Mouse (Mus musculus) forebrain, postnatal 0 days (tissue): ENCODE results near the gene Mns1. TPM values are rescaled to one million over a fixed set of nuclear protein-coding genes. Genes with fewer than 3 reads are reported as not detected.
A peak's percentile ranks its signal among the peaks of the same experiment; 100 is the strongest.

Experiments used
- ATAC-seq: fragments of 200-750 bp; cut with Nextera tagmentation; 2 replicates; pipeline ENCODE4 v1.8.0; 2017; ENCODE audit warnings: mild to moderate bottlenecking, moderate library complexity
- DNase-seq: peaks from one replicate; pipeline ENCODE4 v3.0.0-alpha.2; 2015
- H3K27ac ChIP-seq: fragments of 300-500 bp; sonication (generic); 2 replicates; pipeline ENCODE4 v1.5.1; 2014; ENCODE audit warnings: low read depth, mild to moderate bottlenecking, antibody characterized with exemption, low read length, moderate library complexity, mixed read lengths
- H3K27me3 ChIP-seq: fragments of 300-500 bp; sonication (generic); 2 replicates; pipeline ENCODE4 v1.6.1; 2014; ENCODE audit warnings: mild to moderate bottlenecking, low read length, mixed read lengths; ENCODE audit not compliant: insufficient read depth
- H3K36me3 ChIP-seq: fragments of 300-500 bp; sonication (generic); 2 replicates; pipeline ENCODE4 v1.6.1; 2014; ENCODE audit warnings: mild to moderate bottlenecking, moderate library complexity; ENCODE audit not compliant: insufficient read depth
- H3K4me1 ChIP-seq: fragments of 300-500 bp; sonication (generic); 2 replicates; pipeline ENCODE4 v1.6.1; 2014; ENCODE audit warnings: antibody characterized with exemption; ENCODE audit not compliant: insufficient read depth
- H3K4me2 ChIP-seq: fragments of 300-500 bp; sonication (generic); 2 replicates; pipeline ENCODE4 v1.6.1; 2014; ENCODE audit warnings: low read depth, mild to moderate bottlenecking, moderate library complexity
- H3K4me3 ChIP-seq: fragments of 300-500 bp; sonication (generic); 2 replicates; pipeline ENCODE4 v1.5.1; 2014; ENCODE audit warnings: low read depth, low read length, mixed read lengths
- H3K9ac ChIP-seq: fragments of 300-500 bp; sonication (generic); 2 replicates; pipeline ENCODE4 v1.6.1; 2014; ENCODE audit warnings: mild to moderate bottlenecking
- H3K9me3 ChIP-seq: fragments of 300-500 bp; sonication (generic); 2 replicates; pipeline ENCODE4 v1.6.1; 2016; ENCODE audit warnings: low read length
- CTCF ChIP-seq: sonication (generic); IDR thresholded peaks from 2 replicates; pipeline ENCODE4 v1.5.1; 2016; ENCODE audit warnings: antibody characterized with exemption, control low read depth, low read depth
- WGBS: fragments of 180-500 bp; shearing (Covaris S2); extraction: QIAGEN DNeasy Blood & Tissue Kit; methylation state at CpG from one replicate; pipeline ENCODE4 v1.1.7; 2014; 5-methylcytosine and 5-hydroxymethylcytosine counted together
- microRNA-seq, 2 experiments: library from miRNA; unstranded; fragments of <30 nt; microRNA quantifications; one replicate each; pipeline ENCODE4; 2016
- polyA plus RNA-seq: library from polyadenylated mRNA; unstranded; fragments of >200 nt; fragmentation: Nextera tagmentation; extraction: Ambion mirVana; gene quantifications from 2 replicates; pipeline ENCODE4 v1.2.1, GENCODE M21; 2015
- total RNA-seq: library from RNA; depleted of rRNA; stranded (reverse); fragments of >200 nt; gene quantifications from 2 replicates; pipeline ENCODE4 v1.2.3, GENCODE M21; 2014; rRNA removed

Gene Mns1
- total and polyA plus RNA-seq, 2 experiments from 2014 or later: 2.8 to 5.6 TPM

DNA sequence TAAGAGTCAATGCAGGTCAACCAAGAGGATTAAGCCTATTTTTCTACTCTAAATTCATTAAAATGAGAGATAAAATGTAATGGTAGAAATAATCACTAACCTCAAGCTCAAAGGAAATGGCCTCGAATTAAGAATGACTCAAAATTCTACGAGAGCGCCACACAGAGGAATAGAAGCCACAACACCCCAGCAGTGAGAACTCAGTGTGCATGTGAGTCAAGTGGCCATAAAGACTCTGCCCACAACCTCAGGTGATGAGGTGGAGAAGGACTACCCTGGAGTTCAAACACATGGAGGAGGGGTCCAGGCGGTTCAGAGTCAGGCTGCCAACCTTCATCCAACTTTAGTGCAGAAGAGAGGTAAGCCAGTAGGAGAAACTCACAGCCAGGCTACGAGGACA, 51.3 kb downstream of the Mns1 start:
- DNase-seq (no peak), ATAC-seq (no peak)
- Histone ChIP-seq H3K9me3 (no peaks in the 10 kb centered on the region), H3K9ac (no peak overlapping the region), H3K27ac (no peak overlapping the region), H3K36me3 (no peaks in the 10 kb centered on the region; the same call in 1 of the 2 replicates), H3K4me3 (no peak overlapping the region), H3K4me1 (peaks cover 15% of the 10 kb centered on the region; the same call in 1 of the 2 replicates), H3K4me2 (no peak overlapping the region), H3K27me3 (no peaks in the 10 kb centered on the region)
- WGBS: 94% methylated on average over 5 of the region's 5 CpGs
- no peak for TF ChIP-seq CTCF

DNA sequence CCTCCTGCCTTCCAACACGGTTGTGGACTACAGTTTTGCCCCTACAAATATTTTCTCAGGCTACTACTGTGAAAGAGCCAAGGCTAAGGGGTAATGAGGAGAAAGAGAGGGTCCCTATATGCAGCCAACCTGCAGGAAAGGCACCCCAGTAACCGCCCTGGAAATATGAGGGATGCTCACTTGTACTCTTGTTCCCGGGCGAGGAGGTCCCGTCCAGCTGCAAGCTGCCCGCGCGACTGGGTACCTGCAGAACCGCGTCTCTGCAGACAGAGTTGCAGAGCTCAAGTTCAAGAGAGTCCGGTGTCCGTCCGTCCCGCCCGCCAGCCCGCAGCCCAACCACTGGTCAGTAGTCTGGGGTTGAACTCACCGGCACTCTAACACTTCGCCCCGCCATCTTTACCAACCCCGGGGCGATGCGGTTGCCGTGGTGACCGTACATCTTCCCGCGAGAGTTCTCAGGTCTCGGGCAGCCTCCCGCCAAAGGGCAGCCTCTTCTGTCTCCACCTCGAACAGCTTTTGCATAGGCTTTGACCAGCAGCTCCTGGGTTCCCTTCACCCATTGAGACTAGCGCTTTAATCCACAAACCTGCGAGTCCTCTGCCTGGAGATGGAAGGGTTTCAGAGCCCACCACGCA, 53.9 kb downstream of the Mns1 start:
- no peaks in the 10 kb centered on the region for H3K27me3 ChIP-seq
- no peaks in the 10 kb centered on the region for H3K36me3 ChIP-seq
- H3K4me2 ChIP-seq: peak overlapping the region; percentile 83
- peaks cover 15% of the 10 kb centered on the region; the same call in 1 of the 2 replicates for H3K4me1 ChIP-seq
- DNase-seq (peak; percentile 90), ATAC-seq (peak; percentile 98)
- H3K9ac ChIP-seq: peak overlapping the region; percentile 58
- peak overlapping the region; percentile 67 for H3K4me3 ChIP-seq
- TF ChIP-seq CTCF: no peak
- 2% methylated on average over 32 of the region's 32 CpGs for WGBS
- peak overlapping the region; percentile 83 for H3K27ac ChIP-seq
- no peaks in the 10 kb centered on the region for H3K9me3 ChIP-seq

DNA sequence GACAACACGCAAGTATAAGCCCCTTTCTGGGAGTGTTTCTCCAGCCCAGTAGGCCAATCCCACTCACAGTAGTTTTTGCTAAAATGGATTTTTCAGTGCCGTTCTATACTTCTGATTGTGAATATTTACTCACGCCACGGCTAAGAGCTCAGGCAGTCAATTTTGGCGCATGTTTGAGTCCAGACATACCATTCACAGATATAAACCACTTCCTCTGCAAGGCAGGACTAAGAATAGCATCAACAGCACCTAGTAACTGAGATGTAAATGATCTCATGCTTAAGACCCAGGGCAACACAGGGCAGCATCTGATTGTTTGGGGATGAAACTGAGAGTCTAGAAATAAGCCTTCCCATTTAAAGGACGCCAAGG, 54.4 kb downstream of the Mns1 start, which contains the start of gene Tex9:
Gene Tex9 (minus strand): TSS at position 19 of the 372 bp plus-strand sequence.
- Histone ChIP-seq H3K4me3 (peak within 1 kb of the TSS; percentile 67), H3K9ac (peak within 1 kb of the TSS; percentile 58), H3K27ac (peak within 1 kb of the TSS; percentile 83), H3K4me2 (peak within 1 kb of the TSS; percentile 83), H3K4me1 (peaks cover 15% of the 10 kb centered on the region; the same call in 1 of the 2 replicates), H3K36me3 (no peaks in the 10 kb centered on the region), H3K27me3 (no peaks in the 10 kb centered on the region), H3K9me3 (no peaks in the 10 kb centered on the region)
- no peak for TF ChIP-seq CTCF
- ATAC-seq (peak; percentile 60), DNase-seq (no peak)
- WGBS: 4% methylated on average over 6 of the region's 6 CpGs

DNA sequence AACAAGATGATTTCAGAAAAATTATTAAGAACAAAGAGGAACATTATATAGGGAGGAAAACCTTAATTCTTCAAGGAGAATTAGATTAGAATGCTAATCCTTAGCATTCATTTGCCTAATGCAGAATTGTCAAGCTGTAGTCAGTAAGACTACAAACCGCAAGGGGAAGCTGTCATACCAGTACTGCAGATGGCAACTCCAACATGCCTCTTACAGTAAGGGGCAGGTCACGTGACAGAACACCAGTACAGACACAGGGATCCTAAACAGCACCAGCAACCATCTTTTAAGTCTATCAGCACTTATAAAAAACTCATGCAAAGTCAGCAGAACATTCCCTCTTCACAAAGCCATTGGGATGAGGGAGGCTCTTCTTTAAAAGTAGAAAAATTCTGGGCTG, 55.7 kb downstream of the Mns1 start:
- 73% methylated on average over 2 of the region's 2 CpGs for WGBS
- H3K4me1 ChIP-seq: peaks cover 15% of the 10 kb centered on the region; the same call in 1 of the 2 replicates
- no peak overlapping the region for H3K27ac ChIP-seq
- H3K9ac ChIP-seq: no peak overlapping the region
- no peaks in the 10 kb centered on the region for H3K27me3 ChIP-seq
- no peak; the same call in 1 of the 2 replicates for TF ChIP-seq CTCF
- ATAC-seq (no peak; the same call in 1 of the 2 replicates), DNase-seq (no peak)
- no peaks in the 10 kb centered on the region for H3K9me3 ChIP-seq
- H3K4me3 ChIP-seq: no peak overlapping the region
- H3K4me2 ChIP-seq: no peak overlapping the region
- H3K36me3 ChIP-seq: no peaks in the 10 kb centered on the region

DNA sequence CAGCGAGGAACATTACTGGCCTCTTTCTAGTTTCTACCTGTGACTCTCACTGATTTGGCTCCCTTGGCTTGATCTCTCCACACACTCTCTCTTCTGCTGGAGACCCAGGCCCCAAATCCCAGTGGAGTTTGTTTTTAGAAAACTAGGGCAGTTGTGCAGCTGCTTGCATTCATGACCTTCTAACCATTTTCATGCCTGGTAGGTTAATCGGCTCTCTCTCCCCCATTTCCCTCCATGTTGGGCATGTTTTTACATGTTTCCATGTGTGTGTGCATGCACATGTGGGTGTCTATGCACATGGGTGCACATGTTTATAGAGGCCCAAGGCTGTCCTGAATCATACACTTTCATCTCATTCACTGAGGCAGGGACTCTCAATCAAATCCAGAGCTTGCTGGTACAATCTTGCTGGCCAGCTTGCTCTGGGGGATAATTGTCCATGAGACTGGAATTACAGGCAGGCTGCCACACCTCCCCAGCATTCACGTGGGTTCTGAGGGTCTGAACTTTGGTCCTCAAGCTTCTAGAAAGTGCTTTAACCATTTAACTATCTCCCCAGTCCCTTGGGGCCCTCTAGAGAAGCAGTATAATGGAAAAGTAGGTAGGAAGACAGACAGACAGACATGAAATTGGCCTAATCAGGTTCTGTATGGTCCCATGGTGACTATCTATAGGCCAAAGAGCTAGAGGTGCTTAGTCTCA, 56.3 kb downstream of the Mns1 start:
- Histone ChIP-seq H3K9ac (no peak overlapping the region), H3K36me3 (no peaks in the 10 kb centered on the region), H3K4me3 (no peak overlapping the region), H3K4me1 (peaks cover 15% of the 10 kb centered on the region; the same call in 1 of the 2 replicates), H3K4me2 (no peak overlapping the region), H3K27me3 (no peaks in the 10 kb centered on the region), H3K27ac (no peak overlapping the region), H3K9me3 (no peaks in the 10 kb centered on the region)
- DNase-seq (no peak), ATAC-seq (no peak)
- WGBS: 82% methylated on average over 3 of the region's 3 CpGs
- TF ChIP-seq CTCF: no peak

DNA sequence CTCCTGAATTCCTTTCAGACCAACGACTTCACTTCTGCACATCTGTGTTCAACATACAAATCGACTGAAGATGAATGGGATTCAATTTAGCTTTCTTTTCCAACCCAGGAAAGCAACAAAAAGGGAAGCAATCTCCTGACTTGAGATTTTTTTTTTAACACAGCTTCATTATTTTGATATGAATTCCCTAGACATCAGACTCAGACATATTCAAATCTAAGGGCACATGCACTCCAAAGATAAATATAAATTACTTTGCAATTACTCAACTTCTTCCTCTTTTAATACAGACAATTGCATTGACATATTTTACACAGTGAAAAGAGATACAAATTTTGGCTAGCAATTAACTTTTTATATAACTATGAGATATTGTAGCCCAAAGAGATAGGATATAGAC, 58.9 kb downstream of the Mns1 start:
- ATAC-seq: peak; percentile 34; the same call in 1 of the 2 replicates
- Histone ChIP-seq H3K4me2 (no peak overlapping the region), H3K27me3 (no peaks in the 10 kb centered on the region), H3K4me1 (peaks cover 5% of the 10 kb centered on the region; the same call in 1 of the 2 replicates), H3K4me3 (no peak overlapping the region), H3K27ac (peak overlapping the region; percentile 16; the same call in 1 of the 2 replicates), H3K36me3 (no peaks in the 10 kb centered on the region), H3K9ac (no peak overlapping the region), H3K9me3 (no peaks in the 10 kb centered on the region)
- TF ChIP-seq CTCF: no peak
- WGBS: 36% methylated on average over 2 of the region's 2 CpGs
- no peak for DNase-seq

DNA sequence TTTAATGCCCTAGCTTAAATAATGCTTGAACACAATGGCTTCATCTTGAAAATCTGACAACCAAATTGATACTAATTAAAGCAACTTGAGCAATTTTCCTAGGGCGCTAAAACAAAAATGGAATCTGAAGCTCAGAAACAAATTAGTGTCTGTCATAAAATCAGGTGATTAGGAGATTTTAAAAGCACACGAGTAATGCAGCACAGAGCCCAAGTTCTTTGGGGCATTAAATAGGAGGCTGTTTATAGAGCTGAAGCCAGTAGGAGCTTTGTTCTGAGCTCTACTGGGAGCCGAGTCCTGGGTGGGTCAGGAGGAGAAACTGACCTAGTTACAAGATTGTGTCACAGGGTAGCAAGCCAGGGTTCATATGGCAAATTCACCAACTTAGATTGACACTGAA, 59.4 kb downstream of the Mns1 start:
- H3K27ac ChIP-seq: peak overlapping the region; percentile 60; the same call in 1 of the 2 replicates
- no peaks in the 10 kb centered on the region for H3K9me3 ChIP-seq
- TF ChIP-seq CTCF: no peak
- peaks cover 2% of the 10 kb centered on the region; the same call in 1 of the 2 replicates for H3K4me1 ChIP-seq
- H3K4me2 ChIP-seq: no peak overlapping the region
- H3K9ac ChIP-seq: no peak overlapping the region
- H3K4me3 ChIP-seq: no peak overlapping the region
- H3K36me3 ChIP-seq: no peaks in the 10 kb centered on the region
- no peaks in the 10 kb centered on the region for H3K27me3 ChIP-seq
- WGBS: 24% methylated on average over 3 of the region's 3 CpGs
- no peak for DNase-seq
- peak; percentile 64; the same call in 1 of the 2 replicates for ATAC-seq

Small RNA genes within 50 kb of the gene (microRNA-seq; reads per million reads assigned to microRNA genes)
- gene Gm28010: 0 reads per million in 2 experiments

Other genes starting within 250 kb of the Mns1 start
- 63.6 and 93.6 TPM in 2 replicates for gene Zfp280d, start 163.2 kb upstream of the Mns1 start, total RNA-seq
- 16.9 and 24.1 TPM in 2 replicates for gene Zfp280d, start 163.2 kb upstream of the Mns1 start, polyA plus RNA-seq
- 19.2 and 33.8 TPM in 2 replicates for gene Tex9, start 54.2 kb downstream of the Mns1 start, total RNA-seq
- gene Tex9, start 54.2 kb downstream of the Mns1 start, polyA plus RNA-seq: 19.8 and 29.3 TPM in 2 replicates
- 29.5 and 44.8 TPM in 2 replicates for gene Rfx7, start 94.2 kb downstream of the Mns1 start, total RNA-seq
- 7.7 and 10.8 TPM in 2 replicates for gene Rfx7, start 94.2 kb downstream of the Mns1 start, polyA plus RNA-seq
- 391 and 472 TPM in 2 replicates for gene Nedd4, start 224.3 kb downstream of the Mns1 start, total RNA-seq
- gene Nedd4, start 224.3 kb downstream of the Mns1 start, polyA plus RNA-seq: 180 and 278 TPM in 2 replicates